Comparison of ENCODE assay signal across 10 mouse cellular contexts in genomic region chr9:49962561-49963071, GRCm38 (mm10).
A peak's percentile ranks its signal among the peaks of the same experiment; 100 is the strongest.
DNase-seq lines count a peak whose midpoint lies in the region; ATAC-seq and TF ChIP-seq lines count a peak whose summit lies in the region.
"Had no signal": no experiment of that assay in that cellular context is flagged by ENCODE, and none has a peak within 500 bp of the region (broad histone marks: within the 10 kb centered on the region; RNA-seq: fewer than 3 reads in every experiment).

No protein-coding gene starts in this region.

- H3K4me3 ChIP-seq in forebrain, embryonic 14.5 days (ENCODE audit: low read depth, low read length), result no peak overlapping the region
- H3K4me3 ChIP-seq in forebrain, postnatal 0 days (ENCODE audit: low read depth, low read length), result no peak overlapping the region
- H3K4me3 ChIP-seq in neural tube, embryonic 13.5 days, result no peak overlapping the region
- H3K4me3 ChIP-seq: heart, embryonic 13.5 days had no signal

- peaks cover 8% of the 10 kb centered on the region; the same call in 1 of the 2 replicates for H3K4me1 ChIP-seq in forebrain, embryonic 14.5 days (ENCODE audit: control insufficient read depth, insufficient read depth, low read length)
- H3K4me1 ChIP-seq in forebrain, postnatal 0 days (ENCODE audit: insufficient read depth), result no peaks in the 10 kb centered on the region; the same call in 1 of the 2 replicates
- H3K4me1 ChIP-seq in neural tube, embryonic 13.5 days (replicated peaks), result peaks cover 55% of the 10 kb centered on the region

- H3K27me3 ChIP-seq in forebrain, embryonic 14.5 days (replicated peaks; ENCODE audit: control insufficient read depth, insufficient read depth, low read length), result no peaks in the 10 kb centered on the region
- H3K27me3 ChIP-seq in forebrain, postnatal 0 days (ENCODE audit: insufficient read depth, low read length), result no peaks in the 10 kb centered on the region
- no peaks in the 10 kb centered on the region for H3K27me3 ChIP-seq in neural tube, embryonic 13.5 days
- H3K27me3 ChIP-seq: heart, embryonic 13.5 days had no signal

- H3K36me3 ChIP-seq in forebrain, embryonic 14.5 days (ENCODE audit: control insufficient read depth, insufficient read depth, low read length), result no peaks in the 10 kb centered on the region
- H3K36me3 ChIP-seq in forebrain, postnatal 0 days (ENCODE audit: insufficient read depth), result no peaks in the 10 kb centered on the region
- H3K36me3 ChIP-seq in neural tube, embryonic 13.5 days, result no peaks in the 10 kb centered on the region
- H3K36me3 ChIP-seq: heart, embryonic 13.5 days had no signal

- peak; percentile 14 for DNase-seq in forebrain, embryonic 14.5 days (ENCODE audit: low spot score)
- no peak for DNase-seq in forebrain, postnatal 0 days
- DNase-seq in embryo, embryonic 10.5 days (ENCODE audit: low spot score), result peak; percentile 81
- peak; percentile 62 for DNase-seq in hindlimb bud, embryonic 11.5 days (ENCODE audit: extremely low spot score, low read depth, low spot score)
- DNase-seq in frontal cortex, postnatal 36 days (ENCODE audit: low spot score in 2 of 2), result no peak
- DNase-seq in heart, adult 9 months (ENCODE audit: low spot score in 2 of 2), result no peak

- H3K9ac ChIP-seq in forebrain, embryonic 14.5 days (ENCODE audit: low read length), result no peak overlapping the region
- H3K9ac ChIP-seq in forebrain, postnatal 0 days, result no peak overlapping the region
- no peak overlapping the region for H3K9ac ChIP-seq in neural tube, embryonic 13.5 days
- H3K9ac ChIP-seq: heart, embryonic 13.5 days; lung, embryonic 14.5 days had no signal

- TF ChIP-seq CTCF in forebrain, postnatal 0 days (IDR thresholded peaks at IDR 0.05; ENCODE audit: low read depth), result no peak

- 54% methylated on average over 8 of the region's 8 CpGs for WGBS in forebrain, embryonic 14.5 days
- WGBS in forebrain, postnatal 0 days, result 46% methylated on average over 8 of the region's 8 CpGs
- WGBS in neural tube, embryonic 13.5 days, result 3% methylated on average over 8 of the region's 8 CpGs

- H3K27ac ChIP-seq in forebrain, embryonic 14.5 days (ENCODE audit: low read depth, low read length), result no peak overlapping the region
- H3K27ac ChIP-seq in forebrain, postnatal 0 days (ENCODE audit: low read depth, low read length), result no peak overlapping the region
- peak overlapping the region; percentile 79 for H3K27ac ChIP-seq in neural tube, embryonic 13.5 days (replicated peaks)
- H3K27ac ChIP-seq: heart, embryonic 13.5 days had no signal

- ATAC-seq in forebrain, embryonic 14.5 days, result no peak
- ATAC-seq in forebrain, postnatal 0 days, result no peak; the same call in 1 of the 2 replicates
- ATAC-seq in neural tube, embryonic 13.5 days (ENCODE audit: low read depth), result peak; percentile 79
- ATAC-seq in frontal cortex, adult (ENCODE audit: low TSS enrichment), result no peak

- H3K9me3 ChIP-seq in forebrain, embryonic 14.5 days (replicated peaks; ENCODE audit: control insufficient read depth, low read length), result no peaks in the 10 kb centered on the region
- H3K9me3 ChIP-seq in forebrain, postnatal 0 days (ENCODE audit: low read length), result no peaks in the 10 kb centered on the region
- H3K9me3 ChIP-seq in neural tube, embryonic 13.5 days, result no peaks in the 10 kb centered on the region
- H3K9me3 ChIP-seq: heart, embryonic 13.5 days had no signal

- no peak overlapping the region for H3K4me2 ChIP-seq in forebrain, embryonic 14.5 days (ENCODE audit: low read length)
- H3K4me2 ChIP-seq in forebrain, postnatal 0 days (ENCODE audit: low read depth), result no peak overlapping the region
- H3K4me2 ChIP-seq in neural tube, embryonic 13.5 days, result 0 out of 2 replicates have a peak overlapping the region, but pooled peaks have one; percentile 13
- H3K4me2 ChIP-seq: heart, embryonic 13.5 days; lung, embryonic 14.5 days had no signal

Comparison
In these comparisons a context has a peak if more than half of its experiments do, and no peak if none do; other contexts are left out.
1. DNase-seq: peak in forebrain, embryonic 14.5 days (single experiment), embryo, embryonic 10.5 days (single experiment) and hindlimb bud, embryonic 11.5 days (single experiment); none in forebrain, postnatal 0 days (single experiment), frontal cortex, postnatal 36 days (0 of 2) and heart, adult 9 months (0 of 2).